Mouse (Mus musculus) limb, embryonic 13.5 days (tissue): Measurements from ENCODE around the gene Gm49396. TPM values are rescaled to one million over a fixed set of nuclear protein-coding genes. Genes with fewer than 3 reads are reported as not detected.

Experiments
- ATAC-seq: fragments of 200-750 bp; cut with Nextera tagmentation; 2 replicates; pipeline ENCODE4 v1.8.0; 2017; ENCODE audit warnings: low read depth, moderate number of reproducible peaks, moderate TSS enrichment; ENCODE audit not compliant: low FRiP score
- H3K27ac ChIP-seq: fragments of 300-500 bp; sonication (generic); 2 replicates; pipeline ENCODE4 v1.5.1; 2015; ENCODE audit warnings: inconsistent platforms, mild to moderate bottlenecking, moderate library complexity
- H3K27me3 ChIP-seq: fragments of 300-500 bp; sonication (generic); 2 replicates; pipeline ENCODE4 v1.6.1; 2015; ENCODE audit warnings: mild to moderate bottlenecking, inconsistent platforms
- H3K36me3 ChIP-seq: fragments of 300-500 bp; sonication (generic); 2 replicates; pipeline ENCODE4 v1.6.1; 2015; ENCODE audit warnings: inconsistent platforms, mild to moderate bottlenecking, moderate library complexity
- H3K4me1 ChIP-seq: fragments of 300-500 bp; sonication (generic); 2 replicates; pipeline ENCODE4 v1.6.1; 2015; ENCODE audit warnings: inconsistent platforms
- H3K4me2 ChIP-seq: fragments of 300-500 bp; sonication (generic); replicated peaks from 2 replicates; pipeline ENCODE4 v1.6.1; 2015; ENCODE audit warnings: inconsistent platforms, mild to moderate bottlenecking, moderate library complexity
- H3K4me3 ChIP-seq: fragments of 300-500 bp; sonication (generic); 2 replicates; pipeline ENCODE4 v1.5.1; 2015; ENCODE audit warnings: moderate library complexity, mild to moderate bottlenecking, inconsistent platforms
- H3K9ac ChIP-seq: fragments of 300-500 bp; sonication (generic); 2 replicates; pipeline ENCODE4 v1.6.1; 2015; ENCODE audit warnings: mild to moderate bottlenecking, inconsistent platforms
- H3K9me3 ChIP-seq: fragments of 300-500 bp; sonication (generic); 2 replicates; pipeline ENCODE4 v1.6.1; 2016; ENCODE audit warnings: inconsistent platforms
- WGBS: fragments of 180-500 bp; shearing (Covaris S2); methylation state at CpG from one replicate; pipeline ENCODE4 v1.1.7; 2015; 5-methylcytosine and 5-hydroxymethylcytosine counted together
- polyA plus RNA-seq: library from polyadenylated mRNA; unstranded; fragments of >200 nt; fragmentation: Nextera tagmentation; extraction: Ambion mirVana; gene quantifications from 2 replicates; pipeline ENCODE4 v1.2.1, GENCODE M21; 2015

The Gm49396 gene
- 13.8 and 14.1 TPM in 2 replicates for polyA plus RNA-seq

GRCm38 (mm10) chr7:30563117-30563905 lies at the start of gene Gm49396, which contains the start of the genes U2af1l4 and Psenen:
TSS of gene Gm49396 (plus strand) at chr7:30563344.
TSS of gene U2af1l4 (plus strand) at chr7:30563301.
TSS of gene Psenen (minus strand) at chr7:30563627.
- H3K4me2 ChIP-seq = peak within 1 kb of the TSS; percentile 82
- H3K27ac ChIP-seq = peak within 1 kb of the TSS; percentile 97
- no peaks in the 10 kb centered on the region for H3K9me3 ChIP-seq
- H3K4me3 ChIP-seq = peak within 1 kb of the TSS; percentile 74
- H3K4me1 ChIP-seq = peaks cover 31% of the 10 kb centered on the region
- ATAC-seq = peak; percentile 89
- peaks cover 30% of the 10 kb centered on the region for H3K36me3 ChIP-seq
- no peaks in the 10 kb centered on the region for H3K27me3 ChIP-seq
- H3K9ac ChIP-seq = peak within 1 kb of the TSS; percentile 81
- WGBS = under 1% methylated on average over 45 of the region's 45 CpGs

GRCm38 (mm10) chr7:30515003-30515760 lies 48.0 kb upstream of the Gm49396 start:
- Histone ChIP-seq H3K4me2 (no peak overlapping the region), H3K36me3 (no peaks in the 10 kb centered on the region), H3K9ac (no peak overlapping the region), H3K4me3 (no peak overlapping the region), H3K27me3 (0 out of 2 replicates have a peak, but pooled peaks cover 3% of the 10 kb centered on the region), H3K27ac (no peak overlapping the region), H3K4me1 (no peaks in the 10 kb centered on the region), H3K9me3 (no peaks in the 10 kb centered on the region)
- no peak for ATAC-seq
- 55% methylated on average over 24 of the region's 24 CpGs for WGBS

- H3K9me3 ChIP-seq = no peaks in the 10 kb centered on the region
- H3K4me2 ChIP-seq = no peak overlapping the region
- H3K27ac ChIP-seq = no peak overlapping the region
- no peak overlapping the region for H3K4me3 ChIP-seq
- peaks cover 9% of the 10 kb centered on the region for H3K36me3 ChIP-seq
- 42% methylated on average over 8 of the region's 8 CpGs for WGBS
- 0 out of 2 replicates have a peak, but pooled peaks cover 3% of the 10 kb centered on the region for H3K27me3 ChIP-seq
- H3K9ac ChIP-seq = no peak overlapping the region
- no peak for ATAC-seq
- no peaks in the 10 kb centered on the region for H3K4me1 ChIP-seq
Measured at GRCm38 (mm10) chr7:30518325-30518724, 44.8 kb upstream of the Gm49396 start.

GRCm38 (mm10) chr7:30520396-30520795 lies 42.7 kb upstream of the Gm49396 start:
- WGBS = 79% methylated on average over 4 of the region's 4 CpGs
- no peak overlapping the region for H3K27ac ChIP-seq

GRCm38 (mm10) chr7:30520856-30521255 lies 42.3 kb upstream of the Gm49396 start:
- 81% methylated on average over 5 of the region's 5 CpGs for WGBS
- H3K9ac ChIP-seq = no peak overlapping the region
- no peaks in the 10 kb centered on the region for H3K9me3 ChIP-seq
- no peak overlapping the region for H3K4me2 ChIP-seq
- H3K27ac ChIP-seq = no peak overlapping the region
- H3K27me3 ChIP-seq = no peaks in the 10 kb centered on the region
- H3K4me1 ChIP-seq = peaks cover under 1% of the 10 kb centered on the region; the same call in 1 of the 2 replicates
- H3K36me3 ChIP-seq = peaks cover 29% of the 10 kb centered on the region
- no peak for ATAC-seq
- H3K4me3 ChIP-seq = no peak overlapping the region

More at GRCm38 (mm10) chr7:30520396-30520795, 42.7 kb upstream of the Gm49396 start:
- 0 out of 2 replicates have a peak overlapping the region, but pooled peaks have one; percentile 0 for H3K9ac ChIP-seq
- no peak overlapping the region for H3K4me2 ChIP-seq
- H3K4me1 ChIP-seq = no peaks in the 10 kb centered on the region
- no peak for ATAC-seq
- H3K9me3 ChIP-seq = no peaks in the 10 kb centered on the region
- H3K36me3 ChIP-seq = peaks cover 24% of the 10 kb centered on the region
- no peak overlapping the region for H3K4me3 ChIP-seq
- H3K27me3 ChIP-seq = 0 out of 2 replicates have a peak, but pooled peaks cover 2% of the 10 kb centered on the region

GRCm38 (mm10) chr7:30522871-30523270 lies 40.3 kb upstream of the Gm49396 start:
- no peak overlapping the region for H3K9ac ChIP-seq
- H3K36me3 ChIP-seq = peaks cover 47% of the 10 kb centered on the region
- H3K4me2 ChIP-seq = no peak overlapping the region
- H3K4me1 ChIP-seq = peaks cover 12% of the 10 kb centered on the region
- 79% methylated on average over 10 of the region's 10 CpGs for WGBS
- no peak for ATAC-seq
- no peaks in the 10 kb centered on the region for H3K9me3 ChIP-seq
- no peak overlapping the region for H3K27ac ChIP-seq
- no peak overlapping the region for H3K4me3 ChIP-seq
- H3K27me3 ChIP-seq = no peaks in the 10 kb centered on the region

GRCm38 (mm10) chr7:30524487-30524886 lies 38.7 kb upstream of the Gm49396 start:
- WGBS = 74% methylated on average over 6 of the region's 6 CpGs
- ATAC-seq = no peak
- Histone ChIP-seq H3K9me3 (no peaks in the 10 kb centered on the region), H3K4me2 (no peak overlapping the region), H3K27ac (no peak overlapping the region), H3K9ac (no peak overlapping the region), H3K4me1 (peaks cover 12% of the 10 kb centered on the region), H3K27me3 (no peaks in the 10 kb centered on the region), H3K36me3 (peaks cover 64% of the 10 kb centered on the region), H3K4me3 (no peak overlapping the region)

GRCm38 (mm10) chr7:30525954-30526353 lies 37.2 kb upstream of the Gm49396 start:
- H3K27ac ChIP-seq = no peak overlapping the region
- H3K9ac ChIP-seq = peak overlapping the region; percentile 43
- H3K9me3 ChIP-seq = no peaks in the 10 kb centered on the region
- 25% methylated on average over 10 of the region's 10 CpGs for WGBS
- H3K4me2 ChIP-seq = peak overlapping the region; percentile 23
- ATAC-seq = no peak
- H3K36me3 ChIP-seq = peaks cover 78% of the 10 kb centered on the region
- peaks cover 12% of the 10 kb centered on the region for H3K4me1 ChIP-seq
- no peak overlapping the region; the same call in 1 of the 2 replicates for H3K4me3 ChIP-seq
- no peaks in the 10 kb centered on the region for H3K27me3 ChIP-seq

GRCm38 (mm10) chr7:30526399-30526798 lies 36.7 kb upstream of the Gm49396 start:
- H3K4me2 ChIP-seq = peak overlapping the region; percentile 23
- H3K27me3 ChIP-seq = no peaks in the 10 kb centered on the region
- peaks cover 12% of the 10 kb centered on the region for H3K4me1 ChIP-seq
- ATAC-seq = no peak
- H3K27ac ChIP-seq = no peak overlapping the region; the same call in 1 of the 2 replicates
- no peaks in the 10 kb centered on the region for H3K9me3 ChIP-seq
- H3K36me3 ChIP-seq = peaks cover 83% of the 10 kb centered on the region
- WGBS = 19% methylated on average over 17 of the region's 17 CpGs
- peak overlapping the region; percentile 11; the same call in 1 of the 2 replicates for H3K4me3 ChIP-seq
- H3K9ac ChIP-seq = peak overlapping the region; percentile 43

- WGBS = 84% methylated on average over 14 of the region's 14 CpGs
- peaks cover 12% of the 10 kb centered on the region for H3K4me1 ChIP-seq
- H3K27ac ChIP-seq = no peak overlapping the region
- no peaks in the 10 kb centered on the region for H3K27me3 ChIP-seq
- no peak overlapping the region for H3K4me3 ChIP-seq
- ATAC-seq = no peak
- no peaks in the 10 kb centered on the region for H3K9me3 ChIP-seq
- peaks cover 89% of the 10 kb centered on the region for H3K36me3 ChIP-seq
- H3K4me2 ChIP-seq = peak overlapping the region; percentile 23; the same call in 1 of the 2 replicates
- peak overlapping the region; percentile 43 for H3K9ac ChIP-seq
Measured at GRCm38 (mm10) chr7:30526981-30527380, 36.2 kb upstream of the Gm49396 start.

GRCm38 (mm10) chr7:30531291-30531815 lies 31.8 kb upstream of the Gm49396 start:
- WGBS = 82% methylated on average over 9 of the region's 9 CpGs
- H3K4me1 ChIP-seq = peaks cover 27% of the 10 kb centered on the region
- no peak for ATAC-seq
- H3K9ac ChIP-seq = peak overlapping the region; percentile 15; the same call in 1 of the 2 replicates
- H3K4me3 ChIP-seq = no peak overlapping the region
- peaks cover 66% of the 10 kb centered on the region for H3K36me3 ChIP-seq
- no peaks in the 10 kb centered on the region for H3K27me3 ChIP-seq
- no peak overlapping the region for H3K4me2 ChIP-seq
- no peaks in the 10 kb centered on the region for H3K9me3 ChIP-seq
- no peak overlapping the region for H3K27ac ChIP-seq
